Mouse (Mus musculus) E14TG2a.4 (cell line): ENCODE data around the gene Slc2a9.

ENCODE experiments used
- CTCF ChIP-seq: conservative IDR thresholded peaks from 2 replicates; pipeline ENCODE4 v1.5.1; 2014; ENCODE audit warnings: low read length
- POU5F1 ChIP-seq: IDR thresholded peaks from 2 replicates; pipeline ENCODE4 v1.6.1; 2014; ENCODE audit warnings: low read length, borderline replicate concordance

DNA sequence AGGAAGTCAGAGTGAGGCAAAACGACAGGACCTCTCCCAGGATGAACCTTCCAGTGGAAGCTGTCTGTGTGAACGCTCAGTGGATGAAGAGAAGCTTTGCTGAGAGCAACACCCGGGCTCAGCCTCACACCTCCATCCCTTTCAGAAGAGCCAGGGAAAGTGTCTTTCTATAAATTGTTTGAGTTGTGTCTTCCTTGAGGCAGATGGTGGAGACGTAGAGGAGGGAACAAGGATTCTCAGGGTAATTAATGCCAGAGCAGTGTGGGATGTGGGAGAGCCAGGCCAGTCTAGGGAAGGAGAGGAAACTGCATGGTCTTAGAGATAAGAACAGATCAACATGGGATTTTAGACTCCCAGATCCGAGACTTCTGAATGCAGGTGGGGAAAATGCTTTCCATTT, 75.2 kb downstream of the Slc2a9 start:
- TF ChIP-seq CTCF = no peak
- TF ChIP-seq POU5F1 = no peak
